Mouse (Mus musculus) kidney, adult 18-20 months (tissue): ENCODE measurements around the gene Aldh3a1.

Experiments
- DNase-seq: peaks from one replicate; pipeline ENCODE4 v3.0.0; 2021

Aldh3a1 gene

GRCm38 (mm10) chr11:61252807-61253206, 45.5 kb downstream of the Aldh3a1 start:
- no peak for DNase-seq

- DNase-seq: no peak
Measured at GRCm38 (mm10) chr11:61259106-61259505, 51.8 kb downstream of the Aldh3a1 start.

GRCm38 (mm10) chr11:61262516-61262915, 55.2 kb downstream of the Aldh3a1 start:
- no peak for DNase-seq

- DNase-seq: no peak
Measured at GRCm38 (mm10) chr11:61263841-61264240, 56.5 kb downstream of the Aldh3a1 start.

- DNase-seq: peak; percentile 97
Measured at GRCm38 (mm10) chr11:61266551-61267533, 59.5 kb downstream of the Aldh3a1 start, which contains the start of gene Aldh3a2. TSS of gene Aldh3a2 (minus strand) at chr11:61267464.
